Mouse (Mus musculus): Measurements from ENCODE around the gene Egfem1.

Gene Egfem1

GRCm38 (mm10) chr3:29081952-29082295, at the start of gene Egfem1:
Gene Egfem1, plus strand, starts transcription at chr3:29082023.
- DNase-seq (ENCODE audit: low spot score): no peak

GRCm38 (mm10) chr3:29033107-29033506, 48.7 kb upstream of the Egfem1 start:
- no peak for DNase-seq (ENCODE audit: low spot score)

DNA sequence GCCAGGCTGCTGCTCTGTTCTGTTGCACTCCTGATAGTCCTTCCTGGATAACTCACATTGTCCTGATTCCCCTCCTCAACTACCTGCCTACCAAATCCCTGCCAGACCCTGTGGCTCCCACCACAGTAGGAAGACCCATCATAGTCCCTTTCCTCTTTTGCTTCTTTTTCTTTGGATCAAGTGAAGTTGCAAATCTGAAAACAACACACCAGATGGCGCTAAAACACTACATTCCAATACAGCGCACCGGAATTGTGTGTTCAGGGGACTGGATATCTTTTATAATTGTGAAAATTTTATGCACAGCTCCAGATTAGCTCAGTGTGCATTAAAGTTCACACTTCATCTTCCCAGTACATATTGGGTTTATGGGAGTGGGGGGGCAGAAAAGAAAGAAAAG, 45.7 kb upstream of the Egfem1 start:
- no peak for DNase-seq (ENCODE audit: low spot score)

DNA sequence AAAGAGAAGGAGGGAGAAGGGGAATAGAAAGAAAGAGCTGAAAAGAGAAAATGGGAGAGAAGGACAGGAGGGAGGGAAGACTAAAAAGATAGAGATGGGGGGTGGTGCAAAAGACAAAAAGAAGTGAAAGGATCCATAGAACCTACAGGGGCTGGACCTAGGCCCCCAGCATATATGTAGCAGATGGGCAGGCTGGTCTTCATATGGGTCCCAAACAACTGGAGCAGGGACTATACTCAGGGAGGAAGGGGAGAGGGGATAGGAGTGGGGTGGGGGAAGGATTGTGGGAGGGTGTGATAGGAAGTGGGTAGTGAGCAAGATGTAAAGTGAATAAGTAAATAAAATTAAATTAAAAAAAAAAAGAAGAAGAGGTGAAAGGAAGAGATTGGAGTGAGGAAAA, 45.2 kb upstream of the Egfem1 start:
- DNase-seq (ENCODE audit: low spot score): no peak

DNA sequence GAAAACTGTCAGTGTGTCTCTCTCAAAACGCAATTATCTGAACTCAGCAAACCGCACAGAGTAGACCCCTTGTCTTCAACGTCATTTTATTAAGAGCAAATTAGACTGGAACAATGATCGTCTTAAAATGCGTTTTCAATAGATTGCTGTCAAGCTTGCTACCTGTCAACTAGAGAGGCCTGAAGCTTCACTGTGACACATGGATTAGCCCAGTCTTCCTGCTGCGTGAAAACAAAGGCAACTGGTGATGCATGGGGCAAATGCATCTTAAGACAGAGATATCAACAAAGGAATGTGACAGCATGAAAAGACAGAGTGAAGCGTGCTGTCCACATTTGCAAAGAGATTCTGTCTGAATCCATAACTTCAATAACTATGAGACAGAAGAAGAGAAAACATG, 41.8 kb upstream of the Egfem1 start:
- DNase-seq (ENCODE audit: low spot score): no peak

DNA sequence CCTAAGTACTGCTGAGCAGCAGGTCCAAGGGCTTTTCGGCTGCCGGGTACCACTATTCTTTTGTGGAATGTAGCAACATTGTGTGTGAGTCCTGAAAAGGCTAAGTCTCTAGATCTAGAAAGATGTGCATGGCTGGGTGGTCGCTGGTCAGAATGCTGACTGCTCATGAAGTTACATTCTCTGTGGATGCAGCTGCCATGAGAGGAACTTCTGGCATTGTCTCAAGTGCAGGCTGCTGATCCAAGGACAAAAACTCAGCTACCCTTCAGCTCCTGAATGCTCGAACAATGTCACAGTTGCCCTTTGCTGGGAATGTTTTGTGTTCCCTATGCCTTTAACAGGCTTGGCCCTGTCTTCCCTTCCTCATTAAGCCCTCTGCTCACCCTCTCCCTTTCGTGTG, 35.5 kb upstream of the Egfem1 start:
- no peak for DNase-seq (ENCODE audit: low spot score)

DNA sequence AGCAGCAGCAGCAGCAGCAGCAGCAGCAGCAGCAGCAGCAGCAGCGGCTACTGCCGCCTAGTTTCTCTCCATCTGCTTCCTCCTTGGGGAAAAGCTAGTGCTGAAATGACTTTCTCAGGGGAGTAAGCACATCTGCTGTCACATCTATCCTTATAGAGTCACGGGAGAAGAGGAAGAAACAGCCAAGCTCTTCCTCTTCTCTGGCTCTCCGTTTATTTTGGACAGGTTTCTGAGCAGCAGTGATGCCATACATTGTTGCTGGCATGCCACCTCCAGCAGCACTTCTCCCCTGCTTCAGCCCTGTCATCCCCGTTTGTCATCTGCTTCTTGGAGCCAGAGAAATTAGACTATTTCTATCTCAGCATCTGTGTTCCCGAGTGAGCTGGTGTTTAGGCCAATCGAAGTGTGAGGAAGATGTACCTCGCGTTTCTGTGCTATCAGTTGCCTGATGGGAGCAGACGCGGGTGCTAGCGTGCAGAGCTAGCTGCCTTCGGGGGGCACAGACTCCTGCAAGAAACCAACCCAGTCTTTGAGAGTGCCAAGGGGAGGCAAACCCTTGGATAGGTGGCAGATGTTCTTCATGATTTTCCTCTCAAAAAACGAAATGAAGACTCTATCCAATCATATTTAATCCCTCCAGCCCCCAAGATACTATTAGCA, 34.4 kb upstream of the Egfem1 start:
- no peak for DNase-seq (ENCODE audit: low spot score)

GRCm38 (mm10) chr3:29063156-29063555, 18.7 kb upstream of the Egfem1 start:
- DNase-seq (ENCODE audit: low spot score): no peak

GRCm38 (mm10) chr3:29068428-29069098, 13.3 kb upstream of the Egfem1 start:
- DNase-seq (ENCODE audit: low spot score): no peak

DNA sequence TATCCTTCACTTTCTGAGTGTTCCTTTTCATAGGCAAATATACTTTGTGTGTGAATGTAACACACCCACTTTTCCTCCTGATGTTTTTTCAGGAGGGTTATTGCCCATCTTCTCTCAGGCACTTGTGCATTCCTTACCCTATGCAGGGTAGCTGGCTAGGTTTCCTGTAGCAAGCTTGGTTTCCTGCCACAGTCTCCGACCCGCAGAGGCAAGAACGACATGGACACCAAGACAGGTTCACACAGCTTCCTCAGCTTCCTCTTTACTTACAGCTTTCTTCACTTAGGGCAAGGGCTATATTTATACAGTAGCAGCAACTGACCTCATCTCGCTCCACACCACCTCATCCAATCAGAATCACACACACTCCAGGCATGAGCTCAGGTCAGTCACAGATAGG, 10.5 kb upstream of the Egfem1 start:
- DNase-seq (ENCODE audit: low spot score): no peak

DNA sequence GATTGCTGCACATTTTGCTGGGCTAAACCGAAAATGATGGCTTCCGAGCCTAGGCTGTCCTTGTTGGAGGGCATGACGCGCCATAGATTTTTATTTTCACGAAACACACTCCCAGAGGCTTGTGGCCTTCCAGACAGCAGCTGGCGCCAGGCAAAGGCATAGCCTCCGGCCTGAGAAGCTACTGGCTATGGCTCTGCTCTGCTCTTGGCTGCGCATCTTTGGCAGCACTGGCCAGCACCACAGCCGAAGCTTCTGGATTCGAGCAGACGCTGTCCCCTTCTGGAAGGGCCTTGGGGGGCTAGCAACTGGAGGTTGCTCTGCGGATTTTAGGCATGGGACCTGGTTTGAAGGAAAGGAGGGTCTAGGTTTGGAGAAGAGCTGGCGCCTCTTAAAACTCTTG, 306 bp upstream of the Egfem1 start:
- DNase-seq (ENCODE audit: low spot score): no peak

GRCm38 (mm10) chr3:29082296-29082995, 623 bp downstream of the Egfem1 start:
- DNase-seq (ENCODE audit: low spot score): no peak

DNA sequence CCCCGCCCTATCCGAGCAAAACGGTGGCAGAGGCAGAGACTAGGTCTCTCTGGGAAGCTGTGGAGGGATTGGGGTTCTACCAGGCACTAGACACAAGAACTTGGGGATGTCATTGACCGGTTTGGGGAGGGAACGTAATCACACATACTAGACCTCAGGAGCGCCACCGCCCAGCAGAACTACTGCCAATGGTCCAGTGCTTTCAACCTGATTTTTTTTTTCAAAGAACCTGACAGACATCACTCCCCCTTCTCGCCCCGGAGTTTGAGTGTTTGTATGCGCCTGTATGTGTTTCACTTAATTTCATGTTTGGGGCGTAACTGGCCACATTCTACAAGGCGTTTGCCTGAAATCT, 1.1 kb downstream of the Egfem1 start:
- DNase-seq (ENCODE audit: low spot score): no peak

DNA sequence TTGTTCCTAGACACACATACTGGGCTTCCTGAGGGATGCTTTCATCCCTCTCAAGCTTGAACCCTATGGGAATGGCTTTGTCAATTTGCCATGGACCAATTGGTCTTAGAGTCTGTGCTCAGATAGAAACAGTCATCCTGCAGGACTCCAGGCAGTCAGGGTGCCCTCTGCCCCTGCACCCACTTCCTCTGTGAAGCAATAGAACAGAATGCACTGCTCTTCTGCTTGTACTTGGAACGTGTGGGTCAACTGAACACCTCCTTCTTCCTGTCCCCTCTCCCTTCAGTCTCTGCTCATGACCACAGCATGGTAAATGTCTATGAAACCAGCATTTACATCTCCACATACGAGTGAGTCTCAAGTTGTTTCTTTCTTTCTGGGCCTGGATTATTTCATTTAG, 16.6 kb downstream of the Egfem1 start:
- no peak for DNase-seq (ENCODE audit: low spot score)

DNA sequence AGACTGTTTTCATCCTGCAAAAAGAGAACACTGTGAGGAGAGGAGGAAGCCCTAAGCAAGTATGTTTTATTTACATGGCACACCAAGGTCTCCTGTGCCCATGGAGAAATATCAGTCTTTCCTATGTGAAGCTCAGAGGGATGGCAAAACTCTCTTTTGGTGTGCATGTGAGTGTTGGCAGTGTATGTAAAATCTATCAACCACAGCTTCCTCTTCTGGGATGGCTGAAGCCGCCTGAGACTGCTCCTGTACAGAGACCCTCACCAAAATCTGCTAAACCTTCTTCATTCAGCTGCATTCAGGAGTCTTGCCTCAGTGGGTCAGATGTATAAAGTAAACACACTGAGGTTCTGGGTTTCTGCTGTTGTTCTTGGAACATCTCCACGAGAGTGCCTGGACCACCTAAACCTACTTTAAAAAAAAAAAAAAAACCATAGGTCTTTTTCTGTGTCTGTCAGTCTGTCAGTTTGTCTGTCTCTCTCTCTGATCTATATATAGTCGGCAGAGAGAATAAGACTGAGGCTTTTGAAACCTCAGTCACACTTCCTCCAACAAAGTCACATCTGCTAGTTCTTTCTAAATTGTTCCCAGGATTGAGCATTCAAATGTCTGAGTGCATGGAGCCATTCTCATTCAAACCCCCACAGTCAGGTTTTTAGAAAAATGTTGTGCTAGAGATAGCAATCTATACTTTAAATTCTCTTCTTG, 24.3 kb downstream of the Egfem1 start:
- DNase-seq (ENCODE audit: low spot score): no peak

DNA sequence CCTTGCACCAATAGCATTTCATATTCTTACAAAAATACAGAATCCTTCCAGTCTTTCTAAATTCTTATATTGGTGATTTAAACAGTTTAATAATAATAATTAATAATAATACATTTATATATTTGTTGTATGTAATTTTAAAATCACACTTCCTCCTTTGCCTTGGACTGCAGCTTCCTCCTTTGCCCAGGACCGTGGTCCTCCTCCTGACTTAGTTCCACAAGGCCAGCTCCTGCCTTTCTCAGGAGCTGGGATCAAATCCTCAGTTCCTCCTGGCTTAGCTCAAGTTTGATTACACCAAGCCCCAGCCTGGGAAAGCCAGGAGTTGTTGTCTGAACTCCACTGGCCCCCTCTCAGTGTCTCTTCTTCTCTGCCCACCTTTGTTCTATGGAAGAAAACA, 25.3 kb downstream of the Egfem1 start:
- DNase-seq (ENCODE audit: low spot score): no peak

GRCm38 (mm10) chr3:29110321-29110720, 28.5 kb downstream of the Egfem1 start:
- DNase-seq (ENCODE audit: low spot score): no peak

DNA sequence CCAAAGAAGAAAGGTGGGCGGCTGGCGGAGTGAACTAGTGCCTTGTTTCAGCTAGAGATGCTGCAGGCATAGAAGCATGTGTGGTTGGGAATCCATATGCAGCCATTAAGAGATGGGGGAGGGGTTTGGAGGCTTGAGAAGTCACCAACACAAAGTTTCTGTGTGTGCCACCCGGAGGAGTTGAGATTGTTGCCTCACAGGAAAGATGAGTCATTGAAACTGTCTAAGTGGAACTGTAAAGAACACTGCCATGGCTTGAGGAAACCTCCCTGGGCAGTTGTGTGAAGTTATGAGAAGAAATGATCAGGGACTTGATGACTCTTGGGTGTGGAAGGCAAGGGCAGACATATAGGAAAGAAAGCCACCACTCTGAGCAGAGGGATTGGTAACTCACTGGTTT, 32.7 kb downstream of the Egfem1 start:
- DNase-seq (ENCODE audit: low spot score): no peak

- no peak for DNase-seq (ENCODE audit: low spot score)
Observed at GRCm38 (mm10) chr3:29117379-29117778, 35.6 kb downstream of the Egfem1 start.

DNA sequence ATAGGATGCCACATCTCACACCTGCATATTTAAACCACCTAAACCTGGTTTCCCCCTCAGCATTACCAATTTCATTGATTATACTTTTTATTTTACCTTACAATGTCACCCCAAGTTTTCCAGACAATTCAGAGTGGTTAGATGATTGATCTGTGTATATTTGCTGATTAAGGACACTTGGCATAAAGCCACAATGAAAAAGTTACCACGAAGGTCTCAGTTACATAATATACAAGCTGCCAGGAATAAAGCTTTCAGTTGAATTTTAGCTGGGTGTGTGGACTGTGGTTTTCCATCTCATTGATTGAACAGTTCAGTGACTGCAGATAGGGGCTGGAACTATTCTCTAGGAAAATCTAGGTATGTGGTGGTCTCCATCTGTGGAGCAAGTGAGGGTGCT, 40.7 kb downstream of the Egfem1 start:
- DNase-seq (ENCODE audit: low spot score): no peak

DNA sequence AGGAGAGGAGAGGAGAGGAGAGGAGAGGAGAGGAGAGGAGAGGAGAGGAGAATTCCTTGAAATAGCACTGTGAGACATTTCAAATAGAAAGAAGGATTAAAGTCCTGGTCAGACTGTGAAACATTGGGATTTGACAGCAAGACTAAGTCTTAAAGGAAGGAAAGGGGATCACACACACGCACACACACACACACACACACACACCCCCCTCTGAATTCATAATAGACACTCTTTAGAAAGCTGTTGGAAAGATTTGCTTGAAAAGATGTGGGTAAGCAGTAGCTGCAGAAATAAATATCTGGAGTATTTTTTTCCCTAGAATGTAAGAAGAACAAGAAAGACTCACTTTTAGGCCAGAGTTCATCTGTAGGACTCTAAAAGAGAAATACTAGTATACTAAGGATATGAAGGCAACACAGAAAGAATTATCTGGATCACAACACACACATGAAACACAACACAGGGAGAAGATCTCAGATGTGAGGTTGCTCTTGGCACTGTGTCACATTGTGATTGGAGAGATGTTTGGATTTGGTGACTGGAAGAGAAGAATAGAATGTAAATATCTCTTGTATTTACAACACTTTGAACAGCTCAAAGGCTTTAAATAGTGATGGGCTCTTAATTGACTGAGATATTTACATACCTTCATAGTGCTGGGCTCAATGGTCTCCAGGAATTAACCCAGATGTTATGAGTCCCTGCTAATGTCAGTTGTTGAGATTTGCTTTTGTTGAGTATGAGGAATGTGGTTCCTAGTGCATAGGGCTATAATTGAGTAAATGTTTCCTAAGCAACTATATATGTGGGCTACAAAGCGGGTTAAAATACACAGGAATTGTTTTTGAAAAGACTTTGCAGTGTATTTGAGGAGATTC, 50.5 kb downstream of the Egfem1 start:
- DNase-seq (ENCODE audit: low spot score): no peak

- DNase-seq (ENCODE audit: low spot score): no peak
Observed at GRCm38 (mm10) chr3:29134509-29134908, 52.7 kb downstream of the Egfem1 start.
